In genomic region chr7:89554068-89554467, GRCm38 (mm10) we compare ENCODE assay signal across 26 mouse cellular contexts. TPM values are rescaled to one million over a fixed set of nuclear protein-coding genes. Genes with fewer than 3 reads are reported as not detected.
DNase-seq lines count a peak whose midpoint lies in the region; ATAC-seq lines count a peak whose summit lies in the region.
"Had no signal": no experiment of that assay in that cellular context is flagged by ENCODE, and none has a peak within 500 bp of the region (broad histone marks: within the 10 kb centered on the region; RNA-seq: fewer than 3 reads in every experiment).

No protein-coding gene starts in this region.

- no peak for DNase-seq in liver
- DNase-seq in kidney, postnatal 4 days = peak; percentile 9 to 13
- peak; percentile 38 for DNase-seq in yolk sac, embryonic 10.5 days (ENCODE audit: low spot score)
- no peak for DNase-seq in urinary bladder, adult 18-20 months (ENCODE audit: low spot score in 2 of 2)
- no peak for DNase-seq in ovary, postnatal 14 days (ENCODE audit: low spot score)
- no peak for DNase-seq in frontal cortex, postnatal 10 days (ENCODE audit: low spot score in 2 of 2)
- DNase-seq: adrenal gland, postnatal 10 days; cerebellum, adult 11-12 months; cerebellum, postnatal 25 days; embryo, embryonic 11 days; gastrocnemius, postnatal 36 days; left cerebral cortex, postnatal 4 days; liver, embryonic 13.5 days; lung, postnatal 10 days; right cerebral cortex, postnatal 4 days; thymus, postnatal 36 days had no signal

- H3K9me3 ChIP-seq in liver, embryonic 16.5 days (replicated peaks; ENCODE audit: control insufficient read depth, low read length) = no peaks in the 10 kb centered on the region
- H3K9me3 ChIP-seq in kidney, embryonic 14.5 days (ENCODE audit: control insufficient read depth, low read length) = no peaks in the 10 kb centered on the region
- H3K9me3 ChIP-seq: forebrain, embryonic 15.5 days; G1E; hindbrain, embryonic 10.5 days; liver, embryonic 13.5 days; megakaryocyte, embryonic 14.5 days; neural tube, embryonic 15.5 days had no signal

- no peaks in the 10 kb centered on the region for H3K36me3 ChIP-seq in liver, embryonic 16.5 days (ENCODE audit: control insufficient read depth, insufficient read depth)
- no peaks in the 10 kb centered on the region for H3K36me3 ChIP-seq in kidney, embryonic 14.5 days (ENCODE audit: control insufficient read depth, insufficient read depth, low read length)
- H3K36me3 ChIP-seq: forebrain, embryonic 15.5 days; G1E; hindbrain, embryonic 10.5 days; liver, embryonic 13.5 days; neural tube, embryonic 15.5 days had no signal

- no peaks in the 10 kb centered on the region for H3K27me3 ChIP-seq in liver, embryonic 16.5 days (ENCODE audit: control insufficient read depth, insufficient read depth, low read depth, low read length)
- no peaks in the 10 kb centered on the region for H3K27me3 ChIP-seq in kidney, embryonic 14.5 days (ENCODE audit: control insufficient read depth, insufficient read depth, low read length)
- H3K27me3 ChIP-seq: forebrain, embryonic 15.5 days; liver, embryonic 13.5 days; neural tube, embryonic 15.5 days had no signal

- no peak overlapping the region for H3K4me3 ChIP-seq in liver, embryonic 16.5 days (ENCODE audit: low read depth, low read length)
- no peak overlapping the region for H3K4me3 ChIP-seq in kidney, embryonic 14.5 days (ENCODE audit: low read length)
- H3K4me3 ChIP-seq: forebrain, embryonic 15.5 days; hindbrain, embryonic 10.5 days; layer of hippocampus, adult 2 months; liver, embryonic 13.5 days; megakaryocyte, embryonic 14.5 days; neural tube, embryonic 15.5 days had no signal

- peak; percentile 59 for ATAC-seq in liver, embryonic 16.5 days (ENCODE audit: low read depth)
- peak; percentile 64; the same call in 1 of the 2 replicates for ATAC-seq in kidney, embryonic 14.5 days (ENCODE audit: low FRiP score, low TSS enrichment)
- ATAC-seq: activated CD4-positive, CD25-positive, alpha-beta regulatory T cell, adult 4 months; forebrain, embryonic 15.5 days; midbrain, embryonic 16.5 days had no signal

- no peak overlapping the region for H3K4me2 ChIP-seq in liver, embryonic 16.5 days (ENCODE audit: low read depth, low read length)
- H3K4me2 ChIP-seq in kidney, embryonic 14.5 days (replicated peaks; ENCODE audit: low read depth, low read length) = no peak overlapping the region
- H3K4me2 ChIP-seq: forebrain, embryonic 15.5 days; liver, embryonic 13.5 days; neural tube, embryonic 15.5 days had no signal

- no peak overlapping the region for H3K9ac ChIP-seq in liver, embryonic 16.5 days (ENCODE audit: low read depth, low read length)
- H3K9ac ChIP-seq in kidney, embryonic 14.5 days (ENCODE audit: low read depth, low read length) = no peak overlapping the region
- H3K9ac ChIP-seq: forebrain, embryonic 15.5 days; liver, embryonic 13.5 days; neural tube, embryonic 15.5 days had no signal

- H3K4me1 ChIP-seq in liver, embryonic 16.5 days (ENCODE audit: control insufficient read depth, low read depth, low read length) = no peaks in the 10 kb centered on the region
- peaks cover 5% of the 10 kb centered on the region; the same call in 1 of the 2 replicates for H3K4me1 ChIP-seq in kidney, embryonic 14.5 days (ENCODE audit: control insufficient read depth, insufficient read depth, low read length)
- H3K4me1 ChIP-seq: forebrain, embryonic 15.5 days; liver, embryonic 13.5 days; megakaryocyte, embryonic 14.5 days; neural tube, embryonic 15.5 days had no signal

- H3K27ac ChIP-seq in liver, embryonic 16.5 days (ENCODE audit: low read length) = no peak overlapping the region
- no peak overlapping the region for H3K27ac ChIP-seq in kidney, embryonic 14.5 days (ENCODE audit: low read depth, low read length)
- H3K27ac ChIP-seq: forebrain, embryonic 15.5 days; hindbrain, embryonic 10.5 days; layer of hippocampus, adult 2 months; liver, embryonic 13.5 days; neural tube, embryonic 15.5 days had no signal

- WGBS in liver, embryonic 16.5 days (ENCODE audit: insufficient replicate concordance) = 39% methylated on average over 1 of the region's 1 CpGs
- WGBS in kidney, embryonic 14.5 days = 27% methylated on average over 1 of the region's 1 CpGs

RNA-seq across cellular contexts. Expression of gene Prss23, which starts 27.1 kb away (rescaled TPM):
- 4.6 and 5.0 TPM in 2 replicates for polyA plus RNA-seq in liver, embryonic 16.5 days (2015; fragmentation: Nextera tagmentation; extraction: Ambion mirVana)
- 70.6 and 80.0 TPM in 2 replicates for polyA plus RNA-seq in kidney, embryonic 14.5 days (2014; fragmentation: Nextera tagmentation; extraction: Ambion mirVana)
- polyA plus RNA-seq: activated CD4-positive, CD25-positive, alpha-beta regulatory T cell, adult 4 months; G1E had no signal

Comparison
In these comparisons a context has a peak if more than half of its experiments do, and no peak if none do; other contexts are left out.
1. DNase-seq: peak in kidney, postnatal 4 days (2 of 2) and yolk sac, embryonic 10.5 days (single experiment); none in liver (single experiment), urinary bladder, adult 18-20 months (0 of 2), ovary, postnatal 14 days (single experiment) and frontal cortex, postnatal 10 days (0 of 2).
2. RNA of gene Prss23, which starts 27.1 kb away (polyA plus RNA-seq): 70.6 to 80.0 TPM in kidney, embryonic 14.5 days; 4.6 to 5.0 TPM in liver, embryonic 16.5 days; every median in the first group is over 10 times any median in the second.